Mouse (Mus musculus): ENCODE results near the gene Prnp.

Prnp gene

DNA sequence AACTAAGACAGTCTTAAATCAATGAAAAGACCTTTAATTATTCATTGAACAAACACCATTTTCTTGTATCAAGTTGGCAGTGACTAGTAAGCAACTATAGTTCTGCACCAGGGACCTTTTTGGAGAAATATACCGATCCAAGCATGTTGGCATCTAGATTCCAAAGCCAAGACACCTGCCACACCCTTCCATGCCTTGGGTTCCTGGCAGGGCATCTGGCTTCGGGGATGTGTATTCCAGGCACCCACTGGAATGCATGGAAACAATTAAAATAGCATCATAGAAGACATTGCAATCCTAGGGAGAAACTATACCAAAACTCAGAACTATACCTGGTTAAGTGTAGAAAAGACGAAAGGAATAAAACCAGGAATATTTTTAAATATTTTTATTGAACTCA, 3.5 kb upstream of the Prnp start:
- in situ Hi-C loops (cut with MboI, MseI) = loop anchor here (10.0 kb wide), 1 partner anchor 669 kb away; no protein-coding TSS in a partner anchor

DNA sequence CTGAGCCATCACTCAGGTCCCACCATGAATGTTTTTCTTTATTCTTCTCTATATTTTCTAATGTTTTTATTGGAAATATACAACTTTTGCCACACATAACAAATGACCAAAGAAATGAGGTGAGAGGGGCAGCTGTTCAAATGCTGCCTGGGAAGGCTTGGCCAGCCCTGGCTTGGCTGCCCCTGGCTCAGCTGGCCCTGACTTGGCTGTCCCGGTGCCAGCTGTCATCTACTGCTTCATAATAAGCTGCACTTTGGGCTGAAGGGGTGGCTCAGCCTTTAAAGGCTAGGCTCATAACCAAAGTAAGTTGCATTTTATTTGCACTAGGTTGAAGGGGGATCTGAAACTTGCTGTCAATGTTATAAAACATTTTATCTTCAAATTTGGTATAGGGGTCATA, 2.9 kb upstream of the Prnp start:
- in situ Hi-C loops (cut with MboI, MseI) = loop anchor here (10.0 kb wide), 1 partner anchor 668 kb away; no protein-coding TSS in a partner anchor

GRCm38 (mm10) chr2:131907311-131907710, 2.4 kb upstream of the Prnp start:
- in situ Hi-C loops (cut with MboI, MseI) = loop anchor here (10.0 kb wide), 1 partner anchor 667 kb away; no protein-coding TSS in a partner anchor

DNA sequence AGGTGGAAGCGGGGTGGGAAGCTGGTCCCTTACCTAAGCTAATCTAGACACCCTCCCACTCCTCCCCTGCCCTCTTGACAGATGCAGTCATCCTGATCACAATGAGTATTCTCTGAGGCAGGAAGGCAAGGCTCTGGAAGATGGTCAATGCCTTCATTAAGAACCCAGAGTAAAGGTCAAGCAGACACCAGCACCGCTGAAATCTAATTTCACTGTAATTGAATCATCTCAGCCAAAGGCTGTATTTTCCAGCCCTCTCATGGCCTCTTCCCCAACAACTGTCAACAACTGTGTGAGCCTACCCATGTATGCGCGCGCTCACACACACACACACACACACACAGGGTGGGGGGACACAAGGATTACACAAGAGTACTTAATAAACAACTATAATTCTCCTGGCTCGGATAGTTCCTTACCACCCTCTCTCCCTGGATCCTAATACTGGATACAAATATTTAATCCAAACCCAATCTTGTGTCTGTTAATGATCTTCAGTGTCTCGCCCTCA, 1.3 kb upstream of the Prnp start:
- in situ Hi-C loops (cut with MboI, MseI) = loop anchor here (10.0 kb wide), 1 partner anchor 666 kb away; no protein-coding TSS in a partner anchor

GRCm38 (mm10) chr2:131908906-131909305, 822 bp upstream of the Prnp start:
- in situ Hi-C loops (cut with MboI, MseI) = loop anchor here (10.0 kb wide), 1 partner anchor 666 kb away; no protein-coding TSS in a partner anchor

- in situ Hi-C loops (cut with MboI, MseI) = no loop called here
Measured at GRCm38 (mm10) chr2:131910847-131911246, 1.1 kb downstream of the Prnp start.

DNA sequence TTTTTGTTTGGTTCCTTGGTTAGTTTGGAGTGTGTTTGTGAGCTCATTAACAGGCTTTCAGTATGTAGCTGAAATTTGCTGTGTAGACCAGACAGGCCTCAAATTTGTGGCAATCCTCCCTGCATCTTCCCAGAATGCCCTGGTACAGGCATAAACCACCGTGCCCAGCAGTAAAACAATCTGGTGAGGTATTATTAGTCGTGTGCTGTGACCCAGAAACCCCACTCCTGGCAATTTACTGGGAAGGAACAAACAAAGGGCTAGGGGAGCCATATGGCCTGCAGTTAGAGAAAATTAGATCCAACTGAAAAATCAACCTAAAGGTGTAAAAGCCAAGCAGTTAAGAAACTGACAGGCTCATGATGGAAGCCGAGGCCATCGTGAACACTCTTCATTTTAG, 1.6 kb downstream of the Prnp start:
- in situ Hi-C loops (cut with MboI, MseI) = no loop called here

GRCm38 (mm10) chr2:131912526-131913258, 3.0 kb downstream of the Prnp start:
- in situ Hi-C loops (cut with MboI, MseI) = no loop called here

GRCm38 (mm10) chr2:131932275-131932902, 22.7 kb downstream of the Prnp start:
- in situ Hi-C loops (cut with MboI, MseI) = no loop called here

DNA sequence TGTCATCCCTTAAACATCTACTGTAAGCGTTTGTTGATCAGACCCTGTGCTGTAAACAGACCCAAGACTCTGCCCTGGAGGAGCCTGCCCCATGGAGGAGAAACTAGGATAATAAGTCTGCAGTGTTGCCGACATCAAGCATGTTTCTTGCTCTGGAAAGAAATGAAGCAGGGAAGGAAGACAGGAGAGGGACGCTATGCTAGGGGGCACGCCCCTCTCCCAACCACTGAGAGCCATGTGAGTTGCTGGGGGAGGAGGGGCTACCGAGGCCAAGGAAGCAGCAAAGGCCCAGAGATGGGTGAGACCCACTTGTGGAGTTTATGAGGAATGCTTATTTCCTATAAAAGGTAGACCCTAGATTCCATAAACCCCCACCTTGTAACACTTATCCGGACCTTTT, 23.3 kb downstream of the Prnp start:
- in situ Hi-C loops (cut with MboI, MseI) = no loop called here

GRCm38 (mm10) chr2:131933598-131933997, 23.9 kb downstream of the Prnp start:
- in situ Hi-C loops (cut with MboI, MseI) = no loop called here

GRCm38 (mm10) chr2:131934243-131934642, 24.5 kb downstream of the Prnp start:
- in situ Hi-C loops (cut with MboI, MseI) = no loop called here

GRCm38 (mm10) chr2:131935390-131936105, 25.8 kb downstream of the Prnp start:
- in situ Hi-C loops (cut with MboI, MseI) = loop anchor here (5.0 kb wide), 2 partner anchors 38 to 113 kb away; no protein-coding TSS in a partner anchor

DNA sequence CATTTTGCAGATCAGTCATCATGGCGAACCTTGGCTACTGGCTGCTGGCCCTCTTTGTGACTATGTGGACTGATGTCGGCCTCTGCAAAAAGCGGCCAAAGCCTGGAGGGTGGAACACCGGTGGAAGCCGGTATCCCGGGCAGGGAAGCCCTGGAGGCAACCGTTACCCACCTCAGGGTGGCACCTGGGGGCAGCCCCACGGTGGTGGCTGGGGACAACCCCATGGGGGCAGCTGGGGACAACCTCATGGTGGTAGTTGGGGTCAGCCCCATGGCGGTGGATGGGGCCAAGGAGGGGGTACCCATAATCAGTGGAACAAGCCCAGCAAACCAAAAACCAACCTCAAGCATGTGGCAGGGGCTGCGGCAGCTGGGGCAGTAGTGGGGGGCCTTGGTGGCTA, 26.7 kb downstream of the Prnp start:
- in situ Hi-C loops (cut with MboI, MseI) = loop anchor here (5.0 kb wide), 2 partner anchors 39 to 114 kb away; no protein-coding TSS in a partner anchor

DNA sequence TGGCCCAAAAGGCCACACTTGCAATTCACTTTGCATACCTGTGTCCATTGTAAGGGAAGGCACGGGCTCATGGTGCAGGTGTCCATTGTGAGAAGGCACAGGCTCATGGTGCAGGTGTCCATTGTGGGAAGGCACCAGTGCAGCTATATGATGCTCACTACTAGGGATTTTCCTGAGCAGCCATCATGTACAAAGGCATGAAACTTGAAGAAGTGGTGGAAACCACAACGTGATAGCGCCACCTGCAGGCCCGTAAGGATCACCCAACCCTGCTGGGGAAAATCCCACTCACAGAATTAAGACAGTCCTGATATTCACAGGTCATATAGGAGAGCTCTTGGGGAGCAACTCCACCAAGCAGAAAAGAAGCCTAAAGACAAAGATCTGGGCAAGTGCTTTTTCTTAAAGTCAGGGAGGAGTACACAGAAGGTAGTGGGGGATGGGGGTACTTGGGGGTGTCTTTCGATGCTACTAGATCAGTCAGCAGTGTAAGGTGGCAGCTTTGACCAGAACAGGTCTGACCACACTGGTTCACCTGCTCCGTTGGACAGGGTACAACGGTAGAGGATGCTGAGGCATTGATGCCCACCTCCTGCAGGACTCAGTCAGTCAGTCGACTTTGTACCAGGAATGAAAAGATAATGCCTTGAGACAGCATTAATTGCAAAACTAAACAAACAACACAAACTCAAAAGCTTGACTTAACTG, 29.8 kb downstream of the Prnp start:
- in situ Hi-C loops (cut with MboI, MseI) = loop anchor here (5.0 kb wide), 3 partner anchors 42 to 382 kb away; no protein-coding TSS in a partner anchor

DNA sequence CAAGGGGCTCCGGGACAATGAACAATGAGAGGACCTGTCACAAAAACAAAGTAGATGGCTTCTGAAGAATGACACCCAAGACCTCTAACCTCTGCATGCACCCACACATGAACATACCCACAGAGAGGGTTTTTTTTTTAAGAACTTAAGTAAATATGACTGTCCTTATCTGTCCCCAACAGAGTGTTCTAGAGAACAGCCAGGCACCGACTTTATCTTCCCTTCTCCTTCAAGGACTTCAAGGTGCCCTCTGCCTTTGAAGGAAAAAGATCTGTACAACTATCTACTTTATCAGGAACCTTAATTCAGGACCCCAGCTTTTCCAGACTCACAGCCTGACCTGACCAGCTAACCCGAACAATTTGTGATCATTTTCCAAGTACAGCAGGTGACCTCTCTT, 30.8 kb downstream of the Prnp start:
- in situ Hi-C loops (cut with MboI, MseI) = loop anchor here (5.0 kb wide), 1 partner anchor 383 kb away; no protein-coding TSS in a partner anchor

GRCm38 (mm10) chr2:131941501-131941900, 31.8 kb downstream of the Prnp start:
- in situ Hi-C loops (cut with MboI, MseI) = loop anchor here (5.0 kb wide), 1 partner anchor 384 kb away; no protein-coding TSS in a partner anchor

- in situ Hi-C loops (cut with MboI, MseI) = loop anchor here (5.0 kb wide), 1 partner anchor 387 kb away; no protein-coding TSS in a partner anchor
Measured at GRCm38 (mm10) chr2:131944370-131944769, 34.6 kb downstream of the Prnp start.

DNA sequence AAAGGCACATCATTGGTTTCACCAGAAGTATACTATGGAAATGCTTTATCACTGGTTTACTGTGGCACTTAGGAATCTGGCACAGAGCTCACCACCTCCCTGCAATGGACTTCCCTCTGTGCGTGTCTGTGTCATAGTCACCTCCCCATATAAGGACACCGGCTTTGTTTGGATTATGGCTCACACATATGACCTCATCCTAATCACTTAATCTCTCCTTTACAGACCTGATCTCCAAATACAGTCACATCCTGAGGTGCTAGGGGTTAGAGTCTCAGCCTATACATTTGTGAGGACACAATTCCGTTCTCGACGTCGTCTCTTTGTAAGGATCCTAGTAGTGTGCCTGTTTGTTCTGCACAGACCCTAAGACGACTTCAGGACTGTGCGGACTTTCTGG, 35.5 kb downstream of the Prnp start:
- in situ Hi-C loops (cut with MboI, MseI) = no loop called here

- in situ Hi-C loops (cut with MboI, MseI) = no loop called here
Measured at GRCm38 (mm10) chr2:131945765-131946164, 36.0 kb downstream of the Prnp start.

DNA sequence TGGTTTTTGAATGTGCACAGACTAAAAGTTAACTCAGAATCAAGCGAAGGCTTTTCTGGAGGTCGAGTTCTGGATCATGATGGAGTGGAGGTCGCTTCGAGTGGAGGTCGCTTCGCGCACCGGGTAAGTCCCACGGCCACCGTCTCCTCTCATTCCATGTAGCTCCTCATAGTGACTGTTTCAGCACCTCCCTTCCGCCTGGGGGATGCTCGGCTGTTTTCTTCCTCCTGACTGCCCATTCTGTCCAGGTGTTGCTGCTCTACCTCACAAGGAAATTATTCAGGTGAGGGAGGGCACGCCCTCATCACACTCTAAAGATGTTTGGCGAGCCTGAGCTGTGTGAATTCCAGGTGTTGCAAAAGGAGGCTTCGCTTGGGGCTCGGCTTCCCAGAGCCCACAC, 36.6 kb downstream of the Prnp start:
- in situ Hi-C loops (cut with MboI, MseI) = no loop called here
